ENCODE assay signal across 9 mouse cellular contexts in genomic region chr3:51247704-51248103, GRCm38 (mm10). TPM values are rescaled to one million over a fixed set of nuclear protein-coding genes. Genes with fewer than 3 reads are reported as not detected.
DNase-seq lines count a peak whose midpoint lies in the region; ATAC-seq lines count a peak whose summit lies in the region.
"Had no signal": no experiment of that assay in that cellular context is flagged by ENCODE, and none has a peak within 500 bp of the region (broad histone marks: within the 10 kb centered on the region; RNA-seq: fewer than 3 reads in every experiment).

No protein-coding gene starts in this region.

- peak; percentile 62 for DNase-seq in kidney, postnatal 10 days
- peak; percentile 66 for DNase-seq in embryonic facial prominence, embryonic 14.5 days (ENCODE audit: low spot score)
- DNase-seq in mesoderm, embryonic 11.5 days (ENCODE audit: low read depth, low spot score): peak; percentile 43
- no peak for DNase-seq in right cerebral cortex, postnatal 36 days (ENCODE audit: low spot score in 2 of 2)
- no peak for DNase-seq in cerebellum, adult 11-12 months
- DNase-seq: kidney, adult 8-10 months had no signal

- no peak overlapping the region for H3K4me3 ChIP-seq in kidney, embryonic 16.5 days (ENCODE audit: low read length)
- no peak overlapping the region for H3K4me3 ChIP-seq in embryonic facial prominence, embryonic 14.5 days (ENCODE audit: low read depth, low read length)
- H3K4me3 ChIP-seq in intestine, embryonic 16.5 days (ENCODE audit: low read length): no peak overlapping the region

- H3K36me3 ChIP-seq in kidney, embryonic 16.5 days (ENCODE audit: insufficient read depth, low read length): peaks cover 32% of the 10 kb centered on the region
- H3K36me3 ChIP-seq in embryonic facial prominence, embryonic 14.5 days (ENCODE audit: control insufficient read depth, insufficient read depth, low read length): peaks cover 32% of the 10 kb centered on the region
- H3K36me3 ChIP-seq in intestine, embryonic 16.5 days (ENCODE audit: control insufficient read depth, insufficient read depth, low read length): 0 out of 2 replicates have a peak, but pooled peaks cover 4% of the 10 kb centered on the region

- no peaks in the 10 kb centered on the region for H3K27me3 ChIP-seq in kidney, embryonic 16.5 days (ENCODE audit: insufficient read depth, low read length)
- H3K27me3 ChIP-seq in embryonic facial prominence, embryonic 14.5 days (replicated peaks; ENCODE audit: control insufficient read depth, insufficient read depth, low read length): no peaks in the 10 kb centered on the region
- H3K27me3 ChIP-seq in intestine, embryonic 16.5 days (replicated peaks; ENCODE audit: control insufficient read depth, insufficient read depth, low read length): no peaks in the 10 kb centered on the region

- no peak overlapping the region for H3K27ac ChIP-seq in kidney, embryonic 16.5 days (ENCODE audit: low read length)
- H3K27ac ChIP-seq in embryonic facial prominence, embryonic 14.5 days (replicated peaks; ENCODE audit: low read depth, low read length): no peak overlapping the region
- no peak overlapping the region for H3K27ac ChIP-seq in intestine, embryonic 16.5 days (ENCODE audit: low read length)
- H3K27ac ChIP-seq: liver, embryonic 14.5 days had no signal

- no peak; the same call in 1 of the 2 replicates for ATAC-seq in kidney, embryonic 16.5 days (ENCODE audit: low FRiP score, low TSS enrichment)
- peak; percentile 74 for ATAC-seq in embryonic facial prominence, embryonic 14.5 days (ENCODE audit: low read depth)
- peak; percentile 69; the same call in 1 of the 2 replicates for ATAC-seq in intestine, embryonic 16.5 days

- H3K4me2 ChIP-seq in kidney, embryonic 16.5 days (replicated peaks; ENCODE audit: low read depth, low read length): no peak overlapping the region
- no peak overlapping the region for H3K4me2 ChIP-seq in embryonic facial prominence, embryonic 14.5 days (ENCODE audit: low read depth, low read length)
- no peak overlapping the region for H3K4me2 ChIP-seq in intestine, embryonic 16.5 days (ENCODE audit: low read depth, low read length)

- H3K9ac ChIP-seq in kidney, embryonic 16.5 days (replicated peaks; ENCODE audit: low read length): no peak overlapping the region
- no peak overlapping the region for H3K9ac ChIP-seq in embryonic facial prominence, embryonic 14.5 days (ENCODE audit: low read depth, low read length)
- no peak overlapping the region for H3K9ac ChIP-seq in intestine, embryonic 16.5 days (ENCODE audit: low read depth, low read length)
- H3K9ac ChIP-seq: liver, embryonic 14.5 days had no signal

- H3K4me1 ChIP-seq in kidney, embryonic 16.5 days (ENCODE audit: insufficient read depth, low read length): no peaks in the 10 kb centered on the region
- 0 out of 2 replicates have a peak, but pooled peaks cover 3% of the 10 kb centered on the region for H3K4me1 ChIP-seq in embryonic facial prominence, embryonic 14.5 days (ENCODE audit: control insufficient read depth, insufficient read depth, low read length)
- H3K4me1 ChIP-seq in intestine, embryonic 16.5 days (ENCODE audit: control insufficient read depth, insufficient read depth, low read length): no peaks in the 10 kb centered on the region

- H3K9me3 ChIP-seq in kidney, embryonic 16.5 days (ENCODE audit: low read length): no peaks in the 10 kb centered on the region
- no peaks in the 10 kb centered on the region for H3K9me3 ChIP-seq in embryonic facial prominence, embryonic 14.5 days (ENCODE audit: control insufficient read depth, low read length)
- H3K9me3 ChIP-seq in intestine, embryonic 16.5 days (ENCODE audit: control insufficient read depth, low read length): no peaks in the 10 kb centered on the region

- WGBS in kidney, embryonic 16.5 days: 63% methylated on average over 16 of the region's 16 CpGs
- 47% methylated on average over 16 of the region's 16 CpGs for WGBS in embryonic facial prominence, embryonic 14.5 days
- 68% methylated on average over 16 of the region's 16 CpGs for WGBS in intestine, embryonic 16.5 days

RNA-seq across cellular contexts. Expression of gene Noct, which starts 23.5 kb away (rescaled TPM):
- polyA plus RNA-seq in kidney, embryonic 16.5 days (2015; fragmentation: Nextera tagmentation; extraction: Ambion mirVana): 7.2 and 7.9 TPM in 2 replicates
- 9.4 and 10.0 TPM in 2 replicates for polyA plus RNA-seq in embryonic facial prominence, embryonic 14.5 days (2014; fragmentation: Nextera tagmentation; extraction: Ambion mirVana)
- polyA plus RNA-seq in intestine, embryonic 16.5 days (2015; fragmentation: Nextera tagmentation; extraction: Ambion mirVana): 4.9 TPM in 2 replicates

Comparison
In these comparisons a context has a peak if more than half of its experiments do, and no peak if none do; other contexts are left out.
1. DNase-seq: peak in kidney, postnatal 10 days (single experiment), embryonic facial prominence, embryonic 14.5 days (single experiment) and mesoderm, embryonic 11.5 days (single experiment); none in right cerebral cortex, postnatal 36 days (0 of 2) and cerebellum, adult 11-12 months (single experiment).